Mouse (Mus musculus): ENCODE results near the gene Sctr. TPM values are rescaled to one million over a fixed set of nuclear protein-coding genes. Genes with fewer than 3 reads are reported as not detected.

Sctr gene
- polyA plus RNA-seq, 1 experiment from 2014 or later: not detected

DNA sequence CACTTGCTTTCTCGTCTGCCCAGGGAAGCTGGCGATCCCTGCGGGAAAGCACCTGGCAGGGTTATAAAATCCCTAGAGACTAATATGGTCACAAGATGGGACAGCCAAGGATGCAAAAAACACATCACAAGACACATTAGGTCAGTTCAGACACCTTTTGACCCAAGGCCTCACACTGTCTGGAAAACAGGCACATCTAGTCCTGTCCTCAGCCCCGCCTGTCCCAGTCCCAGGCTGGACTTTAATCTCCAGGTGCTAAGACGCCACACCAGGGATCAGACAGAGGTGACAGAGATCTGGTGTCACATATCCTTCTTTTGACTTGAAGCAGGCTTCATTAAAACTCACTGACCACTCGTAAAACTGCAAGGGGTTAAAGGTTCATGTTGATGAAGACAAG lies 63.5 kb downstream of the Sctr start:
- H3K27ac ChIP-seq: no peak overlapping the region
- H3K36me3 ChIP-seq (ENCODE audit: inconsistent target): peaks cover 22% of the 10 kb centered on the region; the same call in 1 of the 2 replicates
- no peak overlapping the region for H3K4me3 ChIP-seq (ENCODE audit: inconsistent target)
- peaks cover 16% of the 10 kb centered on the region; the same call in 1 of the 2 replicates for H3K79me2 ChIP-seq (ENCODE audit: inconsistent target)
- WGBS (ENCODE audit: missing documents): 94% methylated on average over 6 of the region's 6 CpGs

DNA sequence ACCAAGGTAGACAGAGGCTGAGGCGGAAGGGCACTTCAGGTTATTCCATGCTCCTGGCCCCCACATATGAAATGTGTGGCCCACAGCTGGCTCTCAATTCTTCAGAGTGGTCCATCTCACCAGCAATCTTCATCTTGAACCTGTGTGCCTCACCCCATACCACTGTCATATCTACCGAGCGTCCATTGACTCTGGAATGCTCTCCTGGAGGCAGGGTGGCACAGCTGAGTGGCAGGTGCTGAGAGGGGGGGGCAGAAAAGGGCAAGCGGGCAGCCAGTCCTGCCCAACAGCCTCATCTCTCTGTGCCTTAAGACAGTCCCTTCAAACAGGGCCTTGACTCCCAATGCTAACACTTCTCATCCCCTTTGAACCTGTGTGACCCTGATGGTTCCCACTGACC lies 64.4 kb downstream of the Sctr start:
- peaks cover 16% of the 10 kb centered on the region; the same call in 1 of the 2 replicates for H3K79me2 ChIP-seq (ENCODE audit: inconsistent target)
- 99% methylated on average over 4 of the region's 4 CpGs for WGBS (ENCODE audit: missing documents)
- peaks cover 21% of the 10 kb centered on the region; the same call in 1 of the 2 replicates for H3K36me3 ChIP-seq (ENCODE audit: inconsistent target)
- H3K27ac ChIP-seq: no peak overlapping the region
- H3K4me3 ChIP-seq (ENCODE audit: inconsistent target): no peak overlapping the region

GRCm38 (mm10) chr1:120072900-120073299 lies 66.2 kb downstream of the Sctr start:
- peaks cover 16% of the 10 kb centered on the region; the same call in 1 of the 2 replicates for H3K79me2 ChIP-seq (ENCODE audit: inconsistent target)
- peak overlapping the region; percentile 42 for H3K4me3 ChIP-seq (ENCODE audit: inconsistent target)
- 13% methylated on average over 16 of the region's 16 CpGs for WGBS (ENCODE audit: missing documents)
- H3K36me3 ChIP-seq (ENCODE audit: inconsistent target): peaks cover 5% of the 10 kb centered on the region; the same call in 1 of the 2 replicates
- H3K27ac ChIP-seq: peak overlapping the region; percentile 27; the same call in 1 of the 2 replicates

GRCm38 (mm10) chr1:120073519-120074306 lies 67.0 kb downstream of the Sctr start, which contains the start of gene Tmem37:
TSS of gene Tmem37 (minus strand) at chr1:120074074.
- Histone ChIP-seq H3K27ac (peak within 1 kb of the TSS; percentile 75), H3K4me3 (ENCODE audit: inconsistent target) (peak within 1 kb of the TSS; percentile 42), H3K36me3 (ENCODE audit: inconsistent target) (no peaks in the 10 kb centered on the region), H3K79me2 (ENCODE audit: inconsistent target) (peaks cover 16% of the 10 kb centered on the region; the same call in 1 of the 2 replicates)
- 11% methylated on average over 40 of the region's 40 CpGs for WGBS (ENCODE audit: missing documents)

- WGBS (ENCODE audit: missing documents): 53% methylated on average over 4 of the region's 4 CpGs
- no peaks in the 10 kb centered on the region for H3K36me3 ChIP-seq (ENCODE audit: inconsistent target)
- peak overlapping the region; percentile 75 for H3K27ac ChIP-seq
- peak overlapping the region; percentile 14; the same call in 1 of the 2 replicates for H3K4me3 ChIP-seq (ENCODE audit: inconsistent target)
- H3K79me2 ChIP-seq (ENCODE audit: inconsistent target): peaks cover 16% of the 10 kb centered on the region; the same call in 1 of the 2 replicates
These were observed 67.6 kb downstream of the Sctr start for GRCm38 (mm10) chr1:120074307-120074702.

- no peaks in the 10 kb centered on the region for H3K36me3 ChIP-seq (ENCODE audit: inconsistent target)
- H3K27ac ChIP-seq: peak overlapping the region; percentile 75
- no peak overlapping the region for H3K4me3 ChIP-seq (ENCODE audit: inconsistent target)
- WGBS (ENCODE audit: missing documents): 82% methylated on average over 4 of the region's 4 CpGs
- peaks cover 16% of the 10 kb centered on the region; the same call in 1 of the 2 replicates for H3K79me2 ChIP-seq (ENCODE audit: inconsistent target)
These were observed 68.2 kb downstream of the Sctr start for GRCm38 (mm10) chr1:120074931-120075330.

GRCm38 (mm10) chr1:120075507-120075906 lies 68.8 kb downstream of the Sctr start:
- no peak overlapping the region for H3K4me3 ChIP-seq (ENCODE audit: inconsistent target)
- H3K79me2 ChIP-seq (ENCODE audit: inconsistent target): peaks cover 14% of the 10 kb centered on the region; the same call in 1 of the 2 replicates
- 7% methylated on average over 5 of the region's 5 CpGs for whole genome bisulfite sequencing (ENCODE audit: missing documents)
- H3K27ac ChIP-seq: peak overlapping the region; percentile 75
- no peaks in the 10 kb centered on the region for H3K36me3 ChIP-seq (ENCODE audit: inconsistent target)

- Histone ChIP-seq H3K27ac (no peak overlapping the region), H3K36me3 (ENCODE audit: inconsistent target) (no peaks in the 10 kb centered on the region), H3K79me2 (ENCODE audit: inconsistent target) (no peaks in the 10 kb centered on the region), H3K4me3 (ENCODE audit: inconsistent target) (no peak overlapping the region)
- WGBS (ENCODE audit: missing documents): 85% methylated on average over 9 of the region's 9 CpGs
These were observed 71.2 kb downstream of the Sctr start for GRCm38 (mm10) chr1:120077746-120078410.

GRCm38 (mm10) chr1:120080632-120081031 lies 73.9 kb downstream of the Sctr start:
- H3K27ac ChIP-seq: no peak overlapping the region
- no peaks in the 10 kb centered on the region for H3K36me3 ChIP-seq (ENCODE audit: inconsistent target)
- H3K4me3 ChIP-seq (ENCODE audit: inconsistent target): no peak overlapping the region
- WGBS (ENCODE audit: missing documents): 100% methylated on average over 1 of the region's 1 CpGs
- H3K79me2 ChIP-seq (ENCODE audit: inconsistent target): no peaks in the 10 kb centered on the region

- Histone ChIP-seq H3K4me3 (ENCODE audit: inconsistent target) (no peak overlapping the region), H3K36me3 (ENCODE audit: inconsistent target) (no peaks in the 10 kb centered on the region), H3K27ac (no peak overlapping the region), H3K79me2 (ENCODE audit: inconsistent target) (no peaks in the 10 kb centered on the region)
- whole genome bisulfite sequencing (ENCODE audit: missing documents): 69% methylated on average over 6 of the region's 7 CpGs
These were observed 76.4 kb downstream of the Sctr start for GRCm38 (mm10) chr1:120082957-120083585.

- Histone ChIP-seq H3K36me3 (ENCODE audit: inconsistent target) (no peaks in the 10 kb centered on the region), H3K4me3 (ENCODE audit: inconsistent target) (no peak overlapping the region), H3K79me2 (ENCODE audit: inconsistent target) (no peaks in the 10 kb centered on the region), H3K27ac (no peak overlapping the region)
- 94% methylated on average over 5 of the region's 5 CpGs for WGBS (ENCODE audit: missing documents)
These were observed 77.3 kb downstream of the Sctr start for GRCm38 (mm10) chr1:120083921-120084517.

DNA sequence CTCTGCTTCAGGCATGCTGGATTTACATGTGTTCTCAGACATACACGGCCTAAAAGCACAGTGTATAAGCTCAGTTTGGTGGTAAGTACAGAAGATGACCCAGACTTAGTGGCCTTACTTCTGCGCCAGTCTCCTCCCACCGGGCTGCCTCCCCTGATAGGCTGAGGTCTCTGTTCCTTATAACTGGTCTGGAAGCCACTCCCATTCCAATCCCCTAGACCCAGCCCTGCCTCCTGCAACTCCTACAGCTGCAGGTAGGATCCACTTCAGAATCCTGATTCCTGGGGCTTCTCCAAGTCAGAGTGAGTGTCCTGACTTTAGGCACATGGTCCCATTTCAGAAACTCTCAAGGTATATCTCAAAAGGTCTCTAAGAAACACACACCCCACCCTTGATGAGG lies 79.0 kb downstream of the Sctr start:
- H3K36me3 ChIP-seq (ENCODE audit: inconsistent target): no peaks in the 10 kb centered on the region
- H3K27ac ChIP-seq: no peak overlapping the region
- H3K4me3 ChIP-seq (ENCODE audit: inconsistent target): no peak overlapping the region
- 93% methylated on average over 3 of the region's 3 CpGs for WGBS (ENCODE audit: missing documents)
- no peaks in the 10 kb centered on the region for H3K79me2 ChIP-seq (ENCODE audit: inconsistent target)

GRCm38 (mm10) chr1:120086644-120087043 lies 80.0 kb downstream of the Sctr start:
- Histone ChIP-seq H3K27ac (no peak overlapping the region), H3K4me3 (ENCODE audit: inconsistent target) (no peak overlapping the region), H3K79me2 (ENCODE audit: inconsistent target) (no peaks in the 10 kb centered on the region), H3K36me3 (ENCODE audit: inconsistent target) (no peaks in the 10 kb centered on the region)
- 83% methylated on average over 13 of the region's 13 CpGs for WGBS (ENCODE audit: missing documents)

GRCm38 (mm10) chr1:120089180-120089579 lies 82.5 kb downstream of the Sctr start:
- H3K27ac ChIP-seq: no peak overlapping the region
- H3K4me3 ChIP-seq (ENCODE audit: inconsistent target): no peak overlapping the region
- 63% methylated on average over 4 of the region's 5 CpGs for WGBS (ENCODE audit: missing documents)
- H3K79me2 ChIP-seq (ENCODE audit: inconsistent target): no peaks in the 10 kb centered on the region
- H3K36me3 ChIP-seq (ENCODE audit: inconsistent target): no peaks in the 10 kb centered on the region
